Mouse (Mus musculus) heart, adult 2 months (tissue): ENCODE results near the gene Ptpn12. TPM values are rescaled to one million over a fixed set of nuclear protein-coding genes. Genes with fewer than 3 reads are reported as not detected.
A peak's percentile ranks its signal among the peaks of the same experiment; 100 is the strongest.

Experiments
- DNase-seq, 2 experiments: peaks; one replicate each; pipeline ENCODE4 v3.0.0; 2021
- H3K27ac ChIP-seq: fragments of 200-600 bp; 2 replicates; pipeline ENCODE4 v1.8.1; 2022
- H3K27me3 ChIP-seq: fragments of 200-500 bp; 2 replicates; pipeline ENCODE4 v1.6.1; 2012; ENCODE audit warnings: mild to moderate bottlenecking, low read length, inconsistent platforms, mixed read lengths; ENCODE audit not compliant: control insufficient read depth, insufficient read depth
- H3K36me3 ChIP-seq: fragments of 200-500 bp; 2 replicates; pipeline ENCODE4 v1.6.1; 2012; ENCODE audit warnings: low read length, inconsistent platforms; ENCODE audit not compliant: control insufficient read depth, insufficient read depth
- H3K4me1 ChIP-seq: fragments of 200-500 bp; 2 replicates; pipeline ENCODE4 v1.6.1; 2011; ENCODE audit warnings: low read length; ENCODE audit not compliant: control insufficient read depth, insufficient read depth
- H3K4me3 ChIP-seq: fragments of 200-600 bp; 2 replicates; pipeline ENCODE4 v1.8.1; 2022
- H3K79me2 ChIP-seq: fragments of 200-500 bp; replicated peaks from 2 replicates; pipeline ENCODE4 v1.6.1; 2012; ENCODE audit warnings: mild to moderate bottlenecking, inconsistent platforms, low read length, moderate library complexity, mixed read lengths; ENCODE audit not compliant: control insufficient read depth, insufficient read depth
- H3K9ac ChIP-seq: fragments of 200-500 bp; 2 replicates; pipeline ENCODE4 v1.6.1; 2012; ENCODE audit warnings: low read depth, mild to moderate bottlenecking, control low read depth, inconsistent platforms, low read length, mixed read lengths
- CTCF ChIP-seq: fragments of 200-600 bp; IDR thresholded peaks from 2 replicates; pipeline ENCODE4 v1.8.1; 2022; ENCODE audit warnings: antibody characterized with exemption, mild to moderate bottlenecking, moderate library complexity
- EP300 ChIP-seq: fragments of 200-500 bp; IDR thresholded peaks from 2 replicates; pipeline ENCODE4 v1.6.1; 2011; ENCODE audit warnings: low read depth, low read length, control low read depth; ENCODE audit not compliant: insufficient read depth
- POLR2A ChIP-seq: fragments of 200-500 bp; IDR thresholded peaks from 2 replicates; pipeline ENCODE4 v1.6.1; 2011; ENCODE audit warnings: mild to moderate bottlenecking, low read depth, low read length, control low read depth; ENCODE audit not compliant: insufficient read depth
- WGBS: fragments of 180-500 bp; shearing (Covaris S2); methylation state at CpG from one replicate; pipeline ENCODE4 v1.1.7; 2018; 5-methylcytosine and 5-hydroxymethylcytosine counted together
- intact Hi-C: fragments of 180-260 bp; cut with DNase I; formaldehyde crosslinking; loops from one replicate; pipeline ENCODE4 v1.15.1; 2025
- polyA plus RNA-seq: library from polyadenylated mRNA; depleted of rRNA; stranded (reverse); fragments of >200 nt; gene quantifications from 2 replicates; pipeline ENCODE4 v1.2.3, GENCODE M21; 2012
- total RNA-seq, 2 experiments: library from RNA; stranded (reverse); gene quantifications; 2 replicates each; pipeline ENCODE4 v1.2.3; 2021

Ptpn12 gene
- total and polyA plus RNA-seq, 3 experiments, result 24.8 to 29.0 (median 28.8) TPM

DNA sequence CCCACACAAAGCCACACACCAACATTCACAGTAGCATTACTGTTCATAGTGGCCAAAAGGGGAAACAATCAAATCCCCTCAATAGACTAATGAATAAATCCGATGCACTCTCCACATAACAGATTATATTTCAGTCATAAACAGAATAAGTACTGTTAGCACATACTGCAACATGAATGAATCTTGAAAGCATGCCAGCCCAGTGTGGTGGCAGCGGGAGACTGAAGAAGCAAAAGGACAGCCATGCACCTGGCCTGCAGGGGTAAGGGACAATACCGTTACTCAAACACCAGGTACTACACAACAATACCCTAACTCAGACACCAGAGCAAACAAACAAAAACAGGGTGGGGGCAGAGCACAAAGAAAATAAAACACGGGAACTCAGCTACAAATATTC, 6.7 kb downstream of the Ptpn12 start:
- Histone ChIP-seq H3K4me1 (peaks cover 19% of the 10 kb centered on the region), H3K4me3 (no peak overlapping the region), H3K27me3 (no peaks in the 10 kb centered on the region), H3K36me3 (peaks cover 37% of the 10 kb centered on the region), H3K27ac (no peak overlapping the region), H3K9ac (no peak overlapping the region), H3K79me2 (peaks cover 4% of the 10 kb centered on the region)
- no peak for DNase-seq
- intact Hi-C loops, result no loop called here
- TF ChIP-seq EP300 (no peak), POLR2A (no peak), CTCF (no peak)
- 40% methylated on average over 4 of the region's 4 CpGs for WGBS

DNA sequence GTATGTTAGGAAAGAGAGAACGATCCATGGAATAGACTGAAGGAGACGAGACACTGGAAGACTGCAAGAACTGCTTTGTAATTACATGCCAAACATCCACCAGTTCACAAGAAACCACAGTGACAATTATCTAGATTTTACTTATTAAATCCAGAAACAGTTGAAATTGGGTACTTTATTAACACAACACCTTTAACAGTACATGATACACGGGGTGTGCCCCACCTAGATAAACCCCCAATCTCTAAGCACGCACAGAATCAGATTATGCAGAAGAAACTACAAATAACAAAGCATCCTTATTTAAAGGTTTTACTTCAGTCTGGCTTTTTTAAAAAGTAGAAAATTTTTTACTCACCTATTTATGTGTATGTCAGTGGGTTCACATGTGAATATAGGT, 8.6 kb downstream of the Ptpn12 start:
- Histone ChIP-seq H3K27ac (no peak overlapping the region), H3K9ac (no peak overlapping the region), H3K27me3 (no peaks in the 10 kb centered on the region), H3K4me1 (peaks cover 17% of the 10 kb centered on the region), H3K79me2 (peaks cover 4% of the 10 kb centered on the region), H3K4me3 (no peak overlapping the region), H3K36me3 (peaks cover 33% of the 10 kb centered on the region)
- intact Hi-C loops, result no loop called here
- WGBS, result 72% methylated on average over 4 of the region's 4 CpGs
- no peak for TF ChIP-seq POLR2A
- TF ChIP-seq EP300, result no peak
- no peak for TF ChIP-seq CTCF
- DNase-seq, result no peak

DNA sequence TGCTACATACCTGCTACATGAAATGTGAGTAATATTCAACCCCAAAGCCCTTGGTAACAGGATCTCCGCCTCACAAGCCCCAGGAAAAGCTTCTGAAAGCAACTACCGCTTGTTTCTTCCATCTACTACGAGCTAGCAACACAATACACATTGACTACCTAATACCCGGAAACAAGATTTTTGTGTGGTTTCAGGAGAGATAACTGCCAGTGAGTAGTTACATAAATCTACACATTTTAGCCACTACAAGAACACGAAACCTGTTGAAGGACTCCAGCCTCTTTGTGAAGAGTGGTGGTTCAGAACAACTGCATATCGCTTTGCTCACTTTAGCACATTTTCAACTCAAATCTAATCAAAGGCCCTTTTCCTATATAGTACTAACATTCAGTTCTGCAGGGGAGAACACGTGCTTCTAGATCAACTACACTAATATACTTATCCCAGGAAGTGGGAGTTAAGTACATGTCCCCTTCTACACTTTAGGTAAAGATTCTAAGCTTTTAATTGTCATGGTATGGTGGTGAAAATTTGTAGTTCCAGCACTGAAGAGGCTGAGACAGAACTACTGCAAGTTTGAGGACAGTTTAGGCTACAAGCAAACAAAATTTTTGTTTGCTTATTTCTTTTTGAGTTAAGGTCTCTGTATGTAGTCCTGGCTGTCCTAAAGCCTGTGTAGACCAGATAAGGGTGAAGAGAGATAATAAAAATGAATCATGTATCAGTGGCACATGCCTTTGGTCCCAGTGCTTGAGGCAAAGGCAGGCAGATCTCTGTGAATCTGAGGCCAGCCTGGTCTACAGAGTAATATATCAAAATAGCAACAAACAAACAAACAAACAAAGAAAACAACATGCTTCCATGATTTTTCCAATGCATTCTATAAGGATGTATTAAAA, 9.3 kb downstream of the Ptpn12 start:
- no peak overlapping the region for H3K9ac ChIP-seq
- no peak for DNase-seq
- no peak overlapping the region for H3K4me3 ChIP-seq
- peaks cover 31% of the 10 kb centered on the region for H3K36me3 ChIP-seq
- H3K4me1 ChIP-seq, result peaks cover 17% of the 10 kb centered on the region
- intact Hi-C loops, result no loop called here
- TF ChIP-seq POLR2A, result no peak
- TF ChIP-seq EP300, result no peak
- TF ChIP-seq CTCF, result no peak
- peak overlapping the region; percentile 29; the same call in 1 of the 2 replicates for H3K27ac ChIP-seq
- WGBS, result 60% methylated on average over 7 of the region's 7 CpGs
- peaks cover 4% of the 10 kb centered on the region for H3K79me2 ChIP-seq
- no peaks in the 10 kb centered on the region for H3K27me3 ChIP-seq

DNA sequence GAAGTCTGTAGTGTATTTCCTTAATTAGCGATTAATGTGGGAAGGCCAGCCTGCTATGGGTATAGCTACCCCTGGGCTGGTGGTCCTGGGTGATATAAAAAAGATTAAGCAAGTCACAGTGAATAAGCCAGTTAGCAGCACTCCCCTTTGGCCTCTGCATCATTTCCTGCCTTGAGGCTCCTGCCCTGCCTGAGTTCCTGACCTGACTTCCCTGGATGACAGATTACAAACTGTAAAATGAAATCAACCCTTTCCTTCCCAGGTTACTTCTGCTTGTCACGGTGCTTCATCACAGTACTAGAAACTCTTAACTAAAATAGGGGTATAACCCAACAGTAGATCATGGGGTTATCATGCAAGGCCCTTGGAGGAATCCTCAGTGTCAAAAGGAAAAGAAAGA, 10.2 kb downstream of the Ptpn12 start:
- Histone ChIP-seq H3K4me3 (no peak overlapping the region), H3K79me2 (peaks cover 7% of the 10 kb centered on the region), H3K9ac (no peak overlapping the region), H3K27ac (peak overlapping the region; percentile 29; the same call in 1 of the 2 replicates), H3K27me3 (no peaks in the 10 kb centered on the region), H3K36me3 (peaks cover 21% of the 10 kb centered on the region), H3K4me1 (peaks cover 15% of the 10 kb centered on the region)
- intact Hi-C loops, result no loop called here
- WGBS, result 51% methylated on average over 2 of the region's 2 CpGs
- TF ChIP-seq POLR2A (no peak), CTCF (no peak), EP300 (no peak)
- no peak for DNase-seq

DNA sequence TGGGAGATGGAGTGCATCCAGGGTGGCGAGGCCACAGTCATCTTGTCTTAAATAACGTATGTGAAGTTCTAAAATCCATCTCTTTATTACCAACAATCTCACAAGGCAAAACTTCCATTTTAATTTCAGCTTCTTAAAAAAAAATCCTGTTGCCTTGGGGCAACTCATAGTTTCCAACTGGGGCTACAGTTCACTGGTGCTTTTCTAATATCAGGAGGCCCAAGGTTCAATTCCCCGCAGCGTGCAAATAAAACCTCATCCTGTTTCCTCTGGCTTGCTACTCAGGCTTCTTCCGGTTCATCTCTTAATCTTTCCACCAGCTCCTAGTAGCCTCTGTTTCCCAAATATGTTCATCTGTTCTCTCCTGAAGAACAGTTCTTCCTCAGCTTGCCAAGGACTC, 17.6 kb downstream of the Ptpn12 start:
- intact Hi-C loops, result no loop called here
- WGBS, result 56% methylated on average over 5 of the region's 5 CpGs
- Histone ChIP-seq H3K27me3 (no peaks in the 10 kb centered on the region), H3K27ac (no peak overlapping the region), H3K4me1 (peaks cover 23% of the 10 kb centered on the region), H3K9ac (no peak overlapping the region), H3K36me3 (peaks cover 17% of the 10 kb centered on the region), H3K79me2 (peaks cover 9% of the 10 kb centered on the region), H3K4me3 (no peak overlapping the region)
- TF ChIP-seq POLR2A (no peak), CTCF (no peak), EP300 (no peak)
- DNase-seq, result no peak
